Mouse (Mus musculus) hindbrain, embryonic 11.5 days (tissue): ENCODE data around the gene Smad5. TPM values are rescaled to one million over a fixed set of nuclear protein-coding genes. Genes with fewer than 3 reads are reported as not detected.

Experiments
- ATAC-seq: fragments of 200-750 bp; cut with Nextera tagmentation; 2 replicates; pipeline ENCODE4 v1.8.0; 2017; ENCODE audit warnings: mild to moderate bottlenecking, moderate TSS enrichment, moderate library complexity; ENCODE audit not compliant: low FRiP score
- DNase-seq: peaks from one replicate; pipeline ENCODE4 v3.0.0-alpha.2; 2015; ENCODE audit warnings: low spot score
- H3K27ac ChIP-seq: fragments of 300-500 bp; sonication (generic); 2 replicates; pipeline ENCODE4 v1.5.1; 2014; ENCODE audit warnings: mild to moderate bottlenecking, low read depth, low read length
- H3K27me3 ChIP-seq: fragments of 300-500 bp; sonication (generic); 2 replicates; pipeline ENCODE4 v1.6.1; 2014; ENCODE audit warnings: mild to moderate bottlenecking, low read length, moderate library complexity, mixed read lengths; ENCODE audit not compliant: control insufficient read depth, insufficient read depth
- H3K36me3 ChIP-seq: fragments of 300-500 bp; sonication (generic); 2 replicates; pipeline ENCODE4 v1.6.1; 2014; ENCODE audit warnings: mild to moderate bottlenecking, low read length, moderate library complexity, mixed read lengths; ENCODE audit not compliant: control insufficient read depth, insufficient read depth
- H3K4me1 ChIP-seq: fragments of 300-500 bp; sonication (generic); replicated peaks from 2 replicates; pipeline ENCODE4 v1.6.1; 2014; ENCODE audit warnings: low read length, mixed read lengths; ENCODE audit not compliant: control insufficient read depth, insufficient read depth
- H3K4me2 ChIP-seq: fragments of 300-500 bp; sonication (generic); replicated peaks from 2 replicates; pipeline ENCODE4 v1.6.1; 2014; ENCODE audit warnings: mild to moderate bottlenecking, low read depth, low read length
- H3K4me3 ChIP-seq: fragments of 300-500 bp; sonication (generic); 2 replicates; pipeline ENCODE4 v1.5.1; 2014; ENCODE audit warnings: low read depth, low read length
- H3K9ac ChIP-seq: fragments of 300-500 bp; sonication (generic); 2 replicates; pipeline ENCODE4 v1.6.1; 2014; ENCODE audit warnings: low read depth, low read length
- H3K9me3 ChIP-seq: fragments of 300-500 bp; sonication (generic); 2 replicates; pipeline ENCODE4 v1.6.1; 2016; ENCODE audit warnings: low read length; ENCODE audit not compliant: control insufficient read depth
- WGBS: fragments of 180-500 bp; shearing (Covaris S2); extraction: QIAGEN DNeasy Blood & Tissue Kit; methylation state at CpG from one replicate; pipeline ENCODE4 v1.1.7; 2014; 5-methylcytosine and 5-hydroxymethylcytosine counted together
- polyA plus RNA-seq: library from polyadenylated mRNA; unstranded; fragments of >200 nt; fragmentation: Nextera tagmentation; extraction: Ambion mirVana; gene quantifications from 2 replicates; pipeline ENCODE4 v1.2.1, GENCODE M21; 2014

Smad5 gene
- polyA plus RNA-seq, 1 experiment from 2014 or later: 50.9 TPM

DNA sequence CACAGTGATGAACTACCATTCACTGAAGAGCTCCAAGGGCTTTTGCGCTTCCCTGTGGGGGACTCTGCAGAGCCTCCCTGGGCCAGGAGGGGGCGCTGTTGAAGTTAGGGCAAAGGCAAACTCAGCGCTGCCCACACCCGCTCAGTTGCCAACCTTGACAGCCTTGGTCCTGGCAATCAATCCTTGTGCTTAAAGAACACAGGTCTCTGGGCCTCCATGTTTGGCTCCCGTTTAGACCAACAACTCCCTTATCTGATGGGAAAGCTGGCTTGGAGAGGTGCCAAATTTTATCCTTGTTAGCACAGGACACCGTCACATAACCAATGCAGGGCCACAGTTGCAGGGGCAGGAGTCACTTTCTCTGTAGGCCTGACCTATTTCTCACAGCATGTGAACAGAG lies 53.1 kb downstream of the Smad5 start:
- no peaks in the 10 kb centered on the region for H3K9me3 ChIP-seq
- H3K36me3 ChIP-seq: no peaks in the 10 kb centered on the region
- WGBS: 68% methylated on average over 6 of the region's 6 CpGs
- no peak overlapping the region for H3K4me2 ChIP-seq
- no peak overlapping the region for H3K4me3 ChIP-seq
- no peak for ATAC-seq
- peaks cover 42% of the 10 kb centered on the region for H3K27me3 ChIP-seq
- DNase-seq: peak; percentile 35
- H3K27ac ChIP-seq: no peak overlapping the region
- no peak overlapping the region for H3K9ac ChIP-seq
- H3K4me1 ChIP-seq: peaks cover 9% of the 10 kb centered on the region

DNA sequence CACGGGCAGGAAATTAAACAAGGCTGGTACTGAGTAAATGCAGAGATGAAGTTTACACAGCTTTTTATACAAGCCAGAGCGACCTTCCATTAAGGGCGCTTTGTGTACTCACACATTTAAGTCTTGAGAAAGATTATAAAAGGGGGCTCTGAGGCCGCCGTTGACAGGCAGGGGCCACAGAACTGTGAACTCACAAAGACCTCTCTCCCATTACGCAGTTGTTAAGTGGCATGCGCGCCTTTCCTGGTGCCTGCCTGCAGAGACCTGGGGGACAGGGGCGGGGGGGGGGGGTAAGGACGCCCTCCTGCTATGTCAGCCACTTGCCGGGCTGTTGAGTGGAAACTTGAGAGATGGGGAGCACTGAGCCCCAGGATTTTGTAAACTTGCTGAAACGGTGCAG lies 54.4 kb downstream of the Smad5 start:
- WGBS: 59% methylated on average over 12 of the region's 12 CpGs
- no peaks in the 10 kb centered on the region for H3K9me3 ChIP-seq
- H3K27me3 ChIP-seq: peaks cover 29% of the 10 kb centered on the region
- no peak overlapping the region for H3K9ac ChIP-seq
- DNase-seq (no peak), ATAC-seq (no peak)
- H3K27ac ChIP-seq: no peak overlapping the region
- no peaks in the 10 kb centered on the region for H3K36me3 ChIP-seq
- no peak overlapping the region for H3K4me2 ChIP-seq
- peaks cover 9% of the 10 kb centered on the region for H3K4me1 ChIP-seq
- H3K4me3 ChIP-seq: no peak overlapping the region

DNA sequence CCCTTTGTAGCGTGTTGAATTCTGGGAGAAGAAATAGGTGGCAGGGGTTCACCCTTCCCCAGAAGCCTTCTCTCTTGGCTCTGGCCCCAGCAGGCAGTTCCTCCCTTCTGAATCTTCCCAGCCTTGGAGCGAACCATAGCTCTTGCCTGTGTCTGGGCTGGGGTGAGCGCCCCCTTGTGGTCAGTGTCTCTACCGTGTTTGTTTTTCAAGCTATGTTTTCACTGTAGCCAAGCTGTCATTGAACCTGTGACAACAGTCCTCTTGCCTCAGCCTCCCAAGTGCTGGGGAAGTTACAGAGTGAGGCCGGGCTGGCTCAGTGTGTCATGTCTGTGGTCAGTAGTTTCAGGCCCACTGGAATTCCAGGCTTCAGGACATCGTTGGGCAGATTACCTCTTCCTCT lies 55.7 kb downstream of the Smad5 start:
- DNase-seq: peak; percentile 88
- H3K4me3 ChIP-seq: no peak overlapping the region
- WGBS: 28% methylated on average over 6 of the region's 6 CpGs
- no peak for ATAC-seq
- no peaks in the 10 kb centered on the region for H3K9me3 ChIP-seq
- no peak overlapping the region for H3K27ac ChIP-seq
- H3K27me3 ChIP-seq: peaks cover 16% of the 10 kb centered on the region
- no peak overlapping the region for H3K9ac ChIP-seq
- H3K4me2 ChIP-seq: no peak overlapping the region
- H3K36me3 ChIP-seq: no peaks in the 10 kb centered on the region
- peaks cover 2% of the 10 kb centered on the region for H3K4me1 ChIP-seq

DNA sequence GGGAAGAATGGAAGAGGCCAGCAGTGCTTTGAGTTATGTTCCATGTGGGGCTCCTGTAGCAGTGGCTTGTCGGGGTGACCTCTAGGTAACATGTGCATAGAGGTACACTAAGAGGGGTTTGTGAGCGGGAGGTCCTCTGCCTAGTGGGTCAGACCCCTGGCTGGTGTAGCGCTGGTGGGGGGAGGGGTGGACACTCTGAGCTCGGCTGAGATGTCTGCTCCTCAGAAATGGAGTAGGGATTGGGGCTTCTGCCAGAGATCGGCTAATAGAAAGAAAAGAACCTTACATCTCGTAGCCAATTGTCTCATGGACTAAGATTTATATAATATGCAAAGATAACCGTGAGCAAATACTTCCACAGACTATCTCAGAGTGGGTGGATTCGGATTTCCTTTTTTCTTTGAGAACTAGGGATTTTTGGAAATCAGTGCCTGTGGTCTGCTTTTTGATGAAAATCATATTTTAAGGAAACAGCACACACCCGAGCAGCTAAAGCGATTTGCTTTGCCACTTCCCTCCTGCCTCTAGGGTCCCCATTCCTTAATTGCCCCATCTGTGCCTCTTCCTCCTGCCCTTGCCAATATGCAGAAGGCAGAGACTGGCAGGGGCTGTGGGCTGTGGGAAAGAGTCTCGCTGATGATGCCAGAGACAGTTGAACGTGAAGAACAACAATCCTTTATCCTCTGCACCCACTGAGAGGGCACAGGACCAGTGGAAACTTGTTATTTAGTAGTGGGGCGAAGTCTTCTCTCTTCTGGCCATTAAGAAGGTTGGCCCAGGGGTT lies 59.8 kb downstream of the Smad5 start:
- H3K27ac ChIP-seq: no peak overlapping the region
- no peaks in the 10 kb centered on the region for H3K27me3 ChIP-seq
- no peaks in the 10 kb centered on the region for H3K36me3 ChIP-seq
- H3K4me3 ChIP-seq: no peak overlapping the region
- H3K4me2 ChIP-seq: no peak overlapping the region
- H3K9ac ChIP-seq: no peak overlapping the region
- DNase-seq (no peak), ATAC-seq (no peak)
- H3K9me3 ChIP-seq: no peaks in the 10 kb centered on the region
- WGBS: 53% methylated on average over 13 of the region's 13 CpGs
- H3K4me1 ChIP-seq: 0 out of 2 replicates have a peak, but pooled peaks cover 3% of the 10 kb centered on the region

DNA sequence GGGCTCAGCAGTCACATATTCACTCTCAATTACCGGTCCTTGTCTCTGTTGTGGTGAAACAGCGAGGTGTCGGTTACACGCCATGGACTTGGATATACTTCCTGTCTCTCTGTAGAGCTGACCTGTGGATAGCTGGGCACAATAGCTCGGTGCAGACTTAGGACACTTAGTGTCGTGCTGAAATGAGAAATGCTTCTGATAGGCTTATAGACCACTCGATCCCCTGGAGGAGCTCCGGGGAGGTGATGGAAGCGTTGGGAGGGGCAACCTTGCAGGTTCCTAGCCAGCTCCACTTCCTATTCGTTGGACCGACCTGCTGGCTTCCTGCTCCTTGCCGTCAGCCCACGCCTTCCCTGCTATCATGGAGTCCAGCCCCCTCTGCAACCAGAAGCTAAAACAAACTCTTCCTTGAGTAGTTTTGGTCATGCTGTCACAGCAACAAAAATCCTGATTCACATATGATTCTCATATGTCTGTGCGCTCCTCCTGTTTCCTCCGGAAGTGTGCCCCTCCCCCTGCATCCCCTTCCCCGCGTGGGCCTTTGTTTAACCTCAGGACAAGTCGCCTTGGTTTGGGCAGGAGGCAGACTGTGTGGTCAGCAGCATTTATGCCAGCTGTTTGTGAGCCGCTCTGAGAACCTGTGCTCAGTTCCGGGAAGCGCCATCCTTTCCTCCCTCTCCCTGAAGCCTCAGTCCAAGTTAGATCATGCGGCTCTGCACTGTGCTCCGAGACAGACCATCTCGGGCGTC lies 62.6 kb downstream of the Smad5 start:
- 55% methylated on average over 25 of the region's 25 CpGs for WGBS
- DNase-seq: peak; percentile 25
- Histone ChIP-seq H3K4me1 (0 out of 2 replicates have a peak, but pooled peaks cover 11% of the 10 kb centered on the region), H3K27me3 (no peaks in the 10 kb centered on the region), H3K4me3 (no peak overlapping the region), H3K4me2 (no peak overlapping the region; the same call in 1 of the 2 replicates), H3K9ac (0 out of 2 replicates have a peak overlapping the region, but pooled peaks have one; percentile 20), H3K27ac (no peak overlapping the region), H3K9me3 (no peaks in the 10 kb centered on the region), H3K36me3 (no peaks in the 10 kb centered on the region)
- ATAC-seq: no peak

DNA sequence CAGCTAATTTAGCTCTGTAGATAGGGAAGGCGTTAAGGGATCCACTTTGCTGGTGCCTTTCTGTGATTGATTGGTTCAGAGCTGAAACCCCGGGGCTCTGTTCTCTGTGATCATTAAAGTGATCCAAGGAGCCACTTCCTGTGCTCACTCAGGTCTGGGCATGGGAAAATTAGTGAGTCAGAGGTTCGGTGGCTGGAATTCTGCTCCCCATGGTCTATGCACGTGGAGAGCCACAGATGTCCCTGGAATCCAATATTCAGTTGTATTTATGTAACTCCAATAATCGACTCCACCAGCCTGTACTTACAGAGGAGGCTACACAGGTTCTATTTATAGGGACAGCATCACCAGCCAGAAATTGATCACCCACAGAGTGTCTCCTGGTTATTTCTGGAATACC lies 63.4 kb downstream of the Smad5 start:
- Histone ChIP-seq H3K27ac (no peak overlapping the region), H3K4me2 (no peak overlapping the region), H3K9me3 (no peaks in the 10 kb centered on the region), H3K4me1 (0 out of 2 replicates have a peak, but pooled peaks cover 11% of the 10 kb centered on the region), H3K27me3 (no peaks in the 10 kb centered on the region), H3K9ac (no peak overlapping the region), H3K4me3 (no peak overlapping the region), H3K36me3 (no peaks in the 10 kb centered on the region)
- WGBS: 55% methylated on average over 5 of the region's 5 CpGs
- DNase-seq (no peak), ATAC-seq (no peak)

DNA sequence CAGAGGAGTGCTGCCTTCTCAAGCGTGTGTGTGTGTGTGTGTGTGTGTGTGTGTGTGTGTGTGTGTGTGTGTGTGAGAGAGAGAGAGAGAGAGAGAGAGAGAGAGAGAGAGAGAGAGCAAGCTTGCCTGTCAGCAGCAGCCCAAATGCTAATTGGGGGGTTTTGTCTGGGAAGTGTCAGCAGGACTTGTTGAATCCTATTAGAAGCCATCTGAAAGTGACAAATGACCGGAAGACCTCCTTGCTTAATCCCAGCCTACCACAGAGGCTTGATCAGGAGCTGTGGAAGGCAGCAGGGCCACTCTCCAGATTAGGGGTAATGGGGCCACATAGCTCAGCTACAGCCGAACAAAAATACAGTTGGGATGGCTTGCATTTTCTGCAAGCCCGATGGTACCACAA lies 66.6 kb downstream of the Smad5 start:
- no peak for ATAC-seq
- DNase-seq: peak; percentile 38
- no peaks in the 10 kb centered on the region for H3K36me3 ChIP-seq
- H3K4me1 ChIP-seq: peaks cover 14% of the 10 kb centered on the region
- H3K9ac ChIP-seq: no peak overlapping the region
- H3K4me3 ChIP-seq: no peak overlapping the region
- WGBS: 45% methylated on average over 4 of the region's 4 CpGs
- peak overlapping the region; percentile 20; the same call in 1 of the 2 replicates for H3K27ac ChIP-seq
- H3K4me2 ChIP-seq: no peak overlapping the region
- H3K27me3 ChIP-seq: no peaks in the 10 kb centered on the region
- H3K9me3 ChIP-seq: no peaks in the 10 kb centered on the region

DNA sequence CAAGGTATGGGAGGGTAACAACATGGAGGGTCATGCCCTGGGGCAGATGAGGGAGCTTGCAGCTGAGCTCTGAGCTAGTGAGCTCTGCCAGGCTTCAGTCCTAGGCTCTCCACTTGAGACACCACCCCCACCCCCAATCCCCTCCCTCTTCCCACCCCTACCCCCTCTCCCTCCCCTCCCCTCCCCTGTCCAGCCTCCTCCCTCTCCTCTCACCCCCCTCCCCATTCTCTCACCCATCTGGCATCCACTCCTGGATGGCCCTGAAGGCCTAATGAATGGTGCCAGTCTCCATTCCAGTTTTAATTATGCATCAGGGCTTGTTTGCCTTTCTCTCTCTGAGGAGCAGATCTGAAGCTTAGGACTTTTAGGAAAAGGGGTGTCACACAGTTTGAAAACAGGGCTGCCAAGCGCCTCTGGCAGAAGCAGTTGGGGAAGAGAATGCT lies 67.3 kb downstream of the Smad5 start:
- H3K36me3 ChIP-seq: no peaks in the 10 kb centered on the region
- no peak overlapping the region for H3K27ac ChIP-seq
- ATAC-seq (peak; percentile 50), DNase-seq (peak; percentile 28)
- no peak overlapping the region for H3K9ac ChIP-seq
- H3K27me3 ChIP-seq: no peaks in the 10 kb centered on the region
- no peaks in the 10 kb centered on the region for H3K9me3 ChIP-seq
- WGBS: 44% methylated on average over 1 of the region's 1 CpGs
- H3K4me1 ChIP-seq: peaks cover 13% of the 10 kb centered on the region
- no peak overlapping the region for H3K4me3 ChIP-seq
- H3K4me2 ChIP-seq: no peak overlapping the region
